Mouse (Mus musculus) spleen, postnatal 10 days (tissue): ENCODE results near the gene Slc43a2.

ENCODE experiments used
- DNase-seq, 2 experiments: peaks; one replicate each; pipeline ENCODE4 v3.0.0; 2021 to 2022; ENCODE audit warnings: low spot score in 2 of 2

Gene Slc43a2

DNA sequence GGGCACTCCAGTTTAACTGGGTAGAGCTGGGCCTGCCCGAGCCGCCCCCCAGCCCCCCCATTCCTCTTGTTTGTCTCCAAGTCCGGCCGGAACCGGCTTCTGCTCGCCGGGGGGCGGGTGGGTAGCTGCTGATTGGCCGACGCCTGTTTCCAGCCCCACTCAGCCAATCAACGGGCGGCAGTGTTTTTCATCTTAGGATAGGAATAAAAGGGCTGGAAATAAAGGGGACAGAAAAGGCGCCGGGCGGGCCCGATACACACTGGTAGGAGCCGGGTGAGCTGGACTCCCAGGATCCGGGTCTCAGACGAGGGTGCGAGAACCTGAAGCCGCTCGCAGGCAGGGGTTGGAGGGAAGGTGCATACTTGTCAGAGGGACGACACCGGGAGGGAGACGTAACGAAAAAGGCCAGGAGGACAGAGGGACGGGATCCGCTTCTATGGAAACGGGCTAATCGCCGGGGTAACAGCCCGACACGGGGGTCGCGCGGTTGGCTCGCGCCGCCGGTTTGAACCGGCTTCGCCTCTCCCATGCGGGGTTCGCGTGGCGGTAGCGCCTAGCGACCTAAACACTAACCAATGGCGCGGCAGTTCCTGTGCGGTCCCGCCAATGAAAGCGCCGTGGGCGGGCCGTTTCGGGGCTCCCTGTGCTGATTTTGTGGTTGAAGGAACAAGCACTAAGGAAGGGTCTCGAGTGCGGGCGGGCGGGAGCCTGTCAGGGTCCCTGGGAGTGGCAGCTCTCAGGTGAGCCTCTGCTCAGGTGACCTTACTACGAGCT lies at the start of gene Slc43a2:
Gene Slc43a2 (plus strand): TSS at position 226 of the 774 bp plus-strand sequence.
- DNase-seq, result peak; percentile 87 to 94

- DNase-seq, result no peak
These were observed 45.3 kb upstream of the Slc43a2 start for GRCm38 (mm10) chr11:75486192-75486591.

DNA sequence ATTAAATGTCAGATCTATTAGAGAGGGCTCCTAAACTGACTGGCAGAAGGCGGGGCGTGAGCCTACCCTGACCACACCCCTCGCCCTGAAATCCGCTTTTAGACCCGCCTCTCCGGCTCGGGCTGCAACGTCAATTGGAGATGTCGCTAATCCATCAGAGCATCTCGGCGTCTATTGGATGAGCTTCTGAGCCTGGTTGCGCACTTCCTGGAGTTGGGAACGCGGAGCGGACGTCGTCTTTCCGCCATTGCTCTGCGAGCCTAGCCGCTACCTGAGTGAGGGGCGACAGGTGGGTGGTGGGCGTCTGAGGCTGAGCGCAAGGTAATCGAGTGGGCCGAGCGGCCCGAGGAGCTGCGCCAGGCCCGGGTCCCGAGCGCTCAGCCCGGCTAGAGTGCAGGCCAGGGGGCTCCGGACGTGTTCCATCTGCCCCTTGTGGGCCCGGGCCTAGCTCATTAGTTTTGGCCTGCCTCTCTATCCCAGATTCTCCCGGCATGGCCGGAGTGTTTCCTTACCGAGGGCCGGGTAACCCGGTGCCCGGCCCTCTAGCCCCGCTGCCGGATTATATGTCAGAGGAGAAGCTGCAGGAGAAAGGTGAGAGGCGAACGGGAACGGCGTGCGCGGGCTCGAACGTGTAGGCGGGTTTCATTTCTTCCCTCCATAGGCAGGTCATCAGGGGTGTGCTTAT lies 44.8 kb upstream of the Slc43a2 start, which contains the start of gene Prpf8:
Gene Prpf8 (plus strand): TSS at position 216 of the 685 bp plus-strand sequence.
- peak; percentile 96 to 98 for DNase-seq

DNA sequence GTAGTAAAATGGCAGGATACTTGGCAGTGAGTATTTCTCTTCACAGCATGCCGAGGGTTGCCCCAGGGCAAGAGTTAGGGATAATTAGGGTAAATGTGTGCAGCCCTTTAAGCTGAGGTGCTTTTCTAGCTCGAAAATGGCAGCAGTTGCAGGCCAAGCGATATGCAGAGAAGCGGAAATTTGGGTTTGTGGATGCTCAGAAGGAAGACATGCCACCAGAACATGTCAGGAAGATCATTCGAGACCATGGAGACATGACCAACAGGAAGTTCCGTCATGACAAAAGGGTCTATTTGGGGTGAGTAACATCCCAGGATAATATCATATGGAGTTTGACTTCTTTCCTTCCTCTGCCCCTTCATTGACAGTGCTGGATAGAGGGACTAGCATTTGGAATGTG lies 44.0 kb upstream of the Slc43a2 start:
- no peak for DNase-seq

DNA sequence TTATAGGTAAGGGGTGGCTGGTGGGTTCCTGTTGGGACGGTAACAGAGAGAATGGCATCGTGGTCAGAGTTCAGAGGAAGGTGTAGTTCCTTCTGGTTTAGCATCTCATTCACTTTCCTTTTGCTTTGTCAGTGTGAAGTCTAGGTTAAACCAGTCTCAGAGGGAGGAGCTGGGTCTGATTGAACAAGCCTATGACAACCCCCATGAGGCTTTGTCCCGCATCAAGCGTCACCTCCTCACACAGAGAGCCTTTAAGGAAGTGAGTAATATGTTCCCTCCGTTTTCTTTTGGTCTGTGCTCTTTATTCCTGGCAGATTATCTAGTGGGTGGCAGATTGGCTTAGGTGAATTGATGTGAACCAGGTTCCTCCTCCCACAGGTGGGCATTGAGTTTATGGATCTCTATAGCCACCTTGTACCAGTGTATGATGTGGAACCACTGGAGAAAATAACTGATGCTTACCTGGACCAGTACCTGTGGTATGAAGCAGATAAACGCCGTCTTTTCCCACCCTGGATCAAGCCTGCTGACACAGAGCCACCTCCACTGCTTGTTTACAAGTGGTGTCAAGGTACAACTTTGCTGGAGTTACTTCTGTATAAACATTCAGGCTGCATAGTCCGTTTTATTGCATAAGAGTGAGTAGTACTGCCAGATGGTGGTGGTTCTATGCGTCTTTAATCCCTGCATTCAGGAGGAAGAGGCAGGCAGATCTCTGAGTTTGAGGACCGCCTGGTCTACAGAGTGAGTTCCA lies 37.0 kb upstream of the Slc43a2 start:
- no peak for DNase-seq

GRCm38 (mm10) chr11:75498126-75498525 lies 33.4 kb upstream of the Slc43a2 start:
- DNase-seq, result no peak

DNA sequence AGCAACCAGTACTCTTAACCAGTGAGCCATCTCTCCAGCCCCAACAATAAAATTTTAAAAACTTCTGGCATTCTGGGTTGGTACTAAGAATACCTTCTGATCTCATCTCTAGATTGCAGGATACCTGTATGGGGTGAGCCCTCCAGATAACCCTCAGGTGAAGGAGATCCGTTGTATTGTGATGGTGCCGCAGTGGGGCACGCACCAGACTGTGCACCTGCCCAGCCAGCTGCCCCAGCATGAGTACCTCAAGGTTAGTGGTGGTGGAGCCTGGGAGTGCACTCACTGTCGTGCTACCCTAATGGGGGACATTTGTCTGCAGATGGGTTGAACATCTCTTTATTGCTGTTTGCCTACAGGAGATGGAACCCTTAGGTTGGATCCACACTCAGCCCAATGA lies 23.3 kb upstream of the Slc43a2 start:
- DNase-seq, result no peak

DNA sequence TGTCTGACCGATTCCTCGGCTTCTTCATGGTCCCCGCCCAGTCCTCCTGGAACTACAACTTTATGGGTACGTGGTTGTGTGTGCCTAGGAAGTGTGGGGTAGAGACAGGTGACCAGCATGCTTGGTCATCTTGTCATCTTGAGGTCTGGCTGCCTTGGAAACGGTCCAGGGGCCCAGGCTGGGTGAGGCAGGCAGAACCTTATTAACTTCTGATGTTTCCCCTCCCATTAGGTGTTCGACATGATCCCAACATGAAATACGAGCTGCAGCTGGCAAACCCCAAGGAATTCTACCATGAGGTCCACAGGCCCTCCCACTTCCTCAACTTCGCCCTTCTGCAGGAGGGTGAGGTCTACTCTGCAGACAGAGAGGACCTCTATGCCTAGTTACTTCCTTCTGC lies 22.6 kb upstream of the Slc43a2 start:
- no peak for DNase-seq

DNA sequence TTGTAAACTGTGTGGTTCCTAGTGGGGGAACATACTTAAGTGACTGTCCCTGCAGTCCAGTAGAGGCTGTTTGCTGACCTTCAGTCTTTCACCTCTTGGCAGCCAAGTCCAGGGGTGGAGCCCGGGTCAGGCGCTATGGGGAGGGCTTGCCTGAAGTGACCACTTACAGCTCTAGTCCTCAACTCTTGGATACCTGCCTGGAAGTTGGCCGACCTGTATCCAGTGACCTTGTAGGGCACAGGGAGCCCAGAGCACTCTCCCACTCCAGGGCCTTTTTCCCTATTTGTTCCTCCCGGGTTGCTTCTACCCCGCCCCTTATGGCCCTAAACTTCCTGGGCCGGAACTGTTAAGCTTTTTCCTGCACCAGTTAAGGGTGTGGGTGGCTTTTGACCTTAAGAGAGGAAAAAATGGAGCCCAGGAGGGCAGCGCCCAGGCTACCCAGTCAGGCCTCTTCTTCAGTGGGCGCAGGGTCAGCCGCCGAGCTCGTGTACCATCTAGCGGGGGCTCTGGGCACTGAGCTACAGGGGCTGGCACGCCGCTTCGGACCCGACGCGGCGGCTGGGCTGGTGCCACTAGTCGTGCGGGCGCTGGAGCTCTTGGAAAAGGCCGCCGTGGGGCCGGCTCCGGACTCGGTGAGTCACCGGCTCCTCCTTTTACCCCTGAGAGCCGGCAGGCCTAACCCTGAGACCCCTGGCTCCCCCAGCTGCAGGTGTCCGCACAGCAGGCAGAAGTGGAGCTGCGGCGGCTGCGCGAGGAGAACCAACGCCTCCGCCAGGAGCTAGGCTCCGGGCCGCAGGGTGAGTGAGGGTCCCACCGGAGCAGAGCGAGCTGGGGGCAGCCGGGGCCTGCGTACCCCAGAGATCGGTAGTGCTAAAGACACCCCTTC lies 21.5 kb upstream of the Slc43a2 start, which contains the start of gene Rilp:
Gene Rilp (plus strand): TSS at position 354 of the 886 bp plus-strand sequence.
- no peak for DNase-seq

DNA sequence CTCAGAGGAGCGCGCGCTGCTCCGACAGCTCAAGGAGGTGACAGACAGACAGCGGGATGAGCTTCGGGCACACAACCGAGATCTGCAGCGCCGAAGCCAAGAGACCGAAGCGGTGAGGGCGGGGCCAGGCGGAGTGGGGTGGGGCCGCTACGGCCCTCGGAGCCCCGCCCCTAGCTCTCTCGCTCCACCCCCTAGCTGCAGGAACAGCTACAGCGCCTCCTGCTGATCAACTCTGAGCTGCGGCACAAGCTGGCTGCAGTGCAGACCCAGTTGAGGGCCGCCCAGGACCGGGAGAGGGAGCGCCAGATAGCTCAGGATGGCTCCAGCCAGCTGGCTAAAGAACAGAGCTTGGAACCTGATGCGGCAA lies 20.9 kb upstream of the Slc43a2 start:
- peak; percentile 89 to 97 for DNase-seq

DNA sequence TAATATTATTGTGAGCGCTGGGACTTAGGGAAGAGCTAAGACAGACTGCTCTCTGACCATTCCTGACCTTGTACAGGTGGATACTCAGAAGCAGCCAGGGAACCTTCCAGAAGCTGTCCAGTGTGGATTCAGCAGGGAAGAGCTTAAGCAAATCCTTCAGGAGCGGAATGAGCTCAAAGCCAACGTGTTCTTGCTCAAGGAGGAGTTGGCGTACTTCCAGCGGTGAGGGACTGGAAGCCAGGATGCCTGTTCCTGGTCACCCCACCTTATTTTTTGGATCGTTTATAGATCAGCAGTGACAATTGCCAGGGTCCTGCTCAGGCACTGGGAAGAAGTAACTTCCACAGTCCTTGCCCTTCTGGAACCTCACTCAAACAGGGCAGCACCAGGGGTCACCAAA lies 20.3 kb upstream of the Slc43a2 start:
- DNase-seq, result no peak

- no peak for DNase-seq
These were observed 19.0 kb upstream of the Slc43a2 start for GRCm38 (mm10) chr11:75512301-75513018.

DNA sequence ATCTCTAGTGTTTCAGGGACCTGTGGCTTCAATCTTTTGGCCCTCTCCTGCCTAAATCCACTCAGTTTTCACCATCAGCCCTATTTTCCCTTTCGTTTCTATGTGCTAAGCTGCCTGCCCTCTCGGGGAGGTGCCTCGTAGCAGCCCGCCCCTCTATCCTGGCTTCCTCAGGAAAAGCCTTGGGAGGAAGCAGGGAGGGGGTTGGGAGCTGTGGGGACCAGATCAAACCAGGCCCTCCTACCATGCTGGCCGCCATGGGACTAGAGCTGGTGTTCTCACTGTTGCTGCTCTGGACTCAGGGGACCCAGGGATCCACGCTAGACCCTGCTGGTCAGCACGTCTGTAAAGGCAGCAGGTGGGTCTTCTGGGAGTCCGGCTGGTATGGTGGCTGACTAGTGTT lies 18.2 kb upstream of the Slc43a2 start, which contains the start of gene Scarf1:
Gene Scarf1 (plus strand): TSS at position 205 of the 400 bp plus-strand sequence.
- DNase-seq, result peak in 1 of 2 experiments; percentile 32

GRCm38 (mm10) chr11:75515186-75515585 lies 16.3 kb upstream of the Slc43a2 start:
- DNase-seq, result no peak

DNA sequence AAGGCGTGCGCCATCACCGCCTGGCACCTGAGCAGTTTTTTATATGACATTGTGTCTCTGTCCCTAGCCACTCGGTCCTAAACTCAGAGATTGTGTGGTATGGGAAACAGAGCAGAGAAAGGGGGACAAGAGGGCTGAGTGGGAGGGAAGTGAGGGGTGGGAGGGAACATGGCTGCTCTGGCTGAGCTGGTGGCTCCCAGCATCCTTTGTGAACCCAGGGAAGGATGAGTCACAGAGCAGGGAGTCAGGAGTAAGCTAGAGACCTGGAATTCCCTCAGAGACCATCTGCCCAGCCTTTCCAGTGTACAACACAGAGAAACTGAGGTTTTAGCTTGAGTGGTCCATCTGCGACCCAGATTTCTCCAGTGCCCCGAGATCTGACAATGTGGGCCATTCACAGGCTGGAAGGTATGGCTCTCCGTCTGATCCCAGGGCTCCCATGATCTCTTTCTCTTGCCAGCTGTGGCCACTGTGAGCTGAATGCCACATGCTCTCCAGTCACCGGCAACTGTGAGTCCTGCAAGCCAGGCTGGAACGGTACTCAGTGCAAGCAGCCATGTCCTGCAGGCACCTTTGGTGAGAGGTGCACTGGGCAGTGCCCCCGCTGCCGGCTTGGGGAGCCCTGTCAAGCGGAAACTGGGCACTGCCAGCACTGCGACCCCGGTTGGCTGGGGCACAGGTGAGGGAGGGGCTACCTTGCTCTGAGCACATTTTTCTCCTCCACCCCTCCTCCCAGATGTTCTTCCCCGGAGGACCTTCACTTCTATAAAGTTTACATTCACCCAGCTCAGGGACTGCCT lies 11.5 kb upstream of the Slc43a2 start:
- DNase-seq, result no peak

- no peak for DNase-seq
These were observed 9.9 kb upstream of the Slc43a2 start for GRCm38 (mm10) chr11:75521609-75522008.

- no peak for DNase-seq
These were observed 8.7 kb upstream of the Slc43a2 start for GRCm38 (mm10) chr11:75522793-75523192.

- DNase-seq, result no peak
These were observed 5.9 kb upstream of the Slc43a2 start for GRCm38 (mm10) chr11:75525531-75526125.

DNA sequence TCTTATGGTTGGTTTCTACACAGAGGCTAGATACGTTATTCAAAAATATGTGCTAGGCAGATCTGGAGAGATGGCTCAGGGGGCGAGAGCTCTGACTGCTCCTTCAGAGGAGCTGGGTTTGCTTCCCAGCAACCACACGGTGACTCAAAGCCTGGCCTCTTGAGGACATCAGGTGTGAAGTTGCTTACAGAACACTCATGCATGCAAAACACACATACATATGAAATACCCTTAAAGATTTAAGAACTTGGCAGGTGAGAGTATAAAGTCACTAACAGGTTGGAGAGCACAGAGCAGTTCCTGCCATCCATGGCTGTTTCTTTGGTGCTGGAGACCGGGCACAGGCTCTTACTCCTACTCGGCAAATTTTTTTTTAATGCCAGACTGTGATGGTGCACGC lies 4.6 kb upstream of the Slc43a2 start:
- DNase-seq, result no peak
